In the genomic region with DNA sequence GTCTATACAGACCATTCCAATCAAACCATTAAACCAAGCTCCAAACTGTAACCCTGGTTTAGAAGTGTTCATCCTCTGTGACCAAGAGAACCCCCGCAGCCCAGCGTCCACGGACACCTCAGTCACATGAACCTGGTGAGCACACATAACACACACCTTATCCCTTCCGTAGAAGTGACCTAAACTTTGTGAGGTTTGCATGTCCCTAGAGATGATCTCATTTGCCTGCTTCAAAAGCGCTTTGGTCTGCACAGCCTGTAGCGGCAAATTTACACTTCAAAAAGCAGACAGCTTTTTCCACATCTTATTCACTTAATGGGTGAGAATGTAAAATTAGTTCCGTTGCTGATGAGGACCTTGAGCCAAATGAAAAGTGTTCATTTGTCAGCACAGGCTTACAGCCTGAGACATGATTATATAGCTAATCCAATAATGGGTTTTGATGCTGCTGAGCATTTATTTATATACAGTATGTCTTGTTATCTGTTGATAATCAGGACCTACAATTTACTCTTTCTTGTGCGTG, we compare ENCODE assay signal across 23 mouse cellular contexts.
A peak's percentile ranks its signal among the peaks of the same experiment; 100 is the strongest.
DNase-seq lines count a peak whose midpoint lies in the region; ATAC-seq lines count a peak whose summit lies in the region.
"Had no signal": no experiment of that assay in that cellular context is flagged by ENCODE, and none has a peak within 500 bp of the region (broad histone marks: within the 10 kb centered on the region; RNA-seq: fewer than 3 reads in every experiment).

No protein-coding gene starts in this region.

- no peaks in the 10 kb centered on the region for H3K27me3 ChIP-seq in midbrain, embryonic 11.5 days (ENCODE audit: control insufficient read depth, insufficient read depth, low read length)
- no peaks in the 10 kb centered on the region for H3K27me3 ChIP-seq in midbrain, embryonic 10.5 days (ENCODE audit: low read depth, poor library complexity, severe bottlenecking)
- no peaks in the 10 kb centered on the region for H3K27me3 ChIP-seq in midbrain, embryonic 14.5 days (ENCODE audit: control insufficient read depth, insufficient read depth, low read length)
- no peaks in the 10 kb centered on the region for H3K27me3 ChIP-seq in midbrain, embryonic 16.5 days (ENCODE audit: control insufficient read depth, insufficient read depth, low read depth, low read length)
- H3K27me3 ChIP-seq: embryonic facial prominence, embryonic 12.5 days; embryonic facial prominence, embryonic 15.5 days; heart, embryonic 12.5 days; heart, embryonic 15.5 days had no signal

- no peak overlapping the region for H3K4me3 ChIP-seq in midbrain, embryonic 11.5 days (ENCODE audit: low read depth, low read length)
- no peak overlapping the region for H3K4me3 ChIP-seq in midbrain, embryonic 10.5 days
- no peak overlapping the region for H3K4me3 ChIP-seq in midbrain, embryonic 14.5 days (replicated peaks; ENCODE audit: low read depth, low read length)
- H3K4me3 ChIP-seq in midbrain, embryonic 16.5 days (ENCODE audit: low read depth, low read length), result no peak overlapping the region
- H3K4me3 ChIP-seq: embryonic facial prominence, embryonic 12.5 days; embryonic facial prominence, embryonic 15.5 days; heart, embryonic 12.5 days; heart, embryonic 15.5 days had no signal

- ATAC-seq in midbrain, embryonic 11.5 days (ENCODE audit: low FRiP score), result no peak
- ATAC-seq in midbrain, embryonic 14.5 days (ENCODE audit: low FRiP score, low TSS enrichment), result 0 out of 2 replicates have a peak, but pooled peaks have one; percentile 38
- peak; percentile 69 for ATAC-seq in midbrain, embryonic 16.5 days
- ATAC-seq: CD4-positive, CD25-positive, alpha-beta regulatory T cell, adult 4 months; hindbrain, postnatal 0 days; inflammation-experienced regulatory T-cells, adult 6 months had no signal

- no peaks in the 10 kb centered on the region for H3K4me1 ChIP-seq in midbrain, embryonic 11.5 days (ENCODE audit: control insufficient read depth, insufficient read depth, low read length)
- H3K4me1 ChIP-seq in midbrain, embryonic 10.5 days, result peaks cover 1% of the 10 kb centered on the region
- no peaks in the 10 kb centered on the region for H3K4me1 ChIP-seq in midbrain, embryonic 14.5 days (ENCODE audit: control insufficient read depth, insufficient read depth, low read length)
- 0 out of 2 replicates have a peak, but pooled peaks cover 2% of the 10 kb centered on the region for H3K4me1 ChIP-seq in midbrain, embryonic 16.5 days (ENCODE audit: control insufficient read depth, insufficient read depth, low read length)
- H3K4me1 ChIP-seq: embryonic facial prominence, embryonic 12.5 days; embryonic facial prominence, embryonic 15.5 days; heart, embryonic 12.5 days; heart, embryonic 15.5 days had no signal

- H3K36me3 ChIP-seq in midbrain, embryonic 11.5 days (ENCODE audit: control insufficient read depth, insufficient read depth, low read length), result no peaks in the 10 kb centered on the region
- H3K36me3 ChIP-seq in midbrain, embryonic 10.5 days, result no peaks in the 10 kb centered on the region
- H3K36me3 ChIP-seq in midbrain, embryonic 14.5 days (ENCODE audit: control insufficient read depth, insufficient read depth, low read length), result no peaks in the 10 kb centered on the region
- H3K36me3 ChIP-seq in midbrain, embryonic 16.5 days (ENCODE audit: control insufficient read depth, insufficient read depth, low read length), result no peaks in the 10 kb centered on the region
- H3K36me3 ChIP-seq: embryonic facial prominence, embryonic 12.5 days; embryonic facial prominence, embryonic 15.5 days; heart, embryonic 12.5 days; heart, embryonic 15.5 days had no signal

- no peaks in the 10 kb centered on the region for H3K9me3 ChIP-seq in midbrain, embryonic 11.5 days (ENCODE audit: control insufficient read depth, low read length)
- H3K9me3 ChIP-seq in midbrain, embryonic 10.5 days (replicated peaks), result no peaks in the 10 kb centered on the region
- H3K9me3 ChIP-seq in midbrain, embryonic 14.5 days (ENCODE audit: control insufficient read depth, low read length), result no peaks in the 10 kb centered on the region
- no peaks in the 10 kb centered on the region for H3K9me3 ChIP-seq in midbrain, embryonic 16.5 days (replicated peaks; ENCODE audit: control insufficient read depth, low read length, poor library complexity, severe bottlenecking)
- H3K9me3 ChIP-seq: embryonic facial prominence, embryonic 12.5 days; embryonic facial prominence, embryonic 15.5 days; heart, embryonic 12.5 days; heart, embryonic 15.5 days had no signal

- no peak overlapping the region for H3K27ac ChIP-seq in midbrain, embryonic 11.5 days (ENCODE audit: low read depth, low read length)
- no peak overlapping the region for H3K27ac ChIP-seq in midbrain, embryonic 10.5 days (replicated peaks)
- H3K27ac ChIP-seq in midbrain, embryonic 14.5 days (replicated peaks; ENCODE audit: low read depth, low read length), result no peak overlapping the region
- H3K27ac ChIP-seq in midbrain, embryonic 16.5 days (ENCODE audit: low read length), result no peak overlapping the region
- H3K27ac ChIP-seq: embryonic facial prominence, embryonic 12.5 days; embryonic facial prominence, embryonic 15.5 days; heart, embryonic 15.5 days; hindbrain, embryonic 14.5 days; hindbrain, postnatal 0 days had no signal

- intact Hi-C loops in heart, postnatal 10 days (cut with DNase I), result no loop called here

- H3K9ac ChIP-seq in midbrain, embryonic 11.5 days (ENCODE audit: low read length), result no peak overlapping the region
- no peak overlapping the region for H3K9ac ChIP-seq in midbrain, embryonic 14.5 days (replicated peaks; ENCODE audit: low read length)
- no peak overlapping the region for H3K9ac ChIP-seq in midbrain, embryonic 16.5 days (ENCODE audit: low read depth, low read length)
- H3K9ac ChIP-seq: embryonic facial prominence, embryonic 12.5 days; embryonic facial prominence, embryonic 15.5 days; heart, embryonic 12.5 days; heart, embryonic 15.5 days; hindbrain, embryonic 14.5 days had no signal

- DNase-seq in midbrain, embryonic 11.5 days (ENCODE audit: low spot score, missing footprints), result peak; percentile 76
- no peak for DNase-seq in midbrain, embryonic 10.5 days (ENCODE audit: low spot score)
- DNase-seq in midbrain, embryonic 14.5 days, result peak; percentile 52
- DNase-seq in thymus, adult 18-20 months, result no peak
- no peak for DNase-seq in heart, postnatal 10 days
- DNase-seq: adrenal gland, adult 2 months; adrenal gland, postnatal 25 days; cerebellum, adult 18-20 months; cerebellum, adult 9-10 months; cerebellum, postnatal 14 days; gastrocnemius, postnatal 25 days; heart, adult 18-20 months; heart, postnatal 14 days; heart, postnatal 4 days had no signal

- no peak overlapping the region for H3K4me2 ChIP-seq in midbrain, embryonic 11.5 days
- H3K4me2 ChIP-seq in midbrain, embryonic 14.5 days (ENCODE audit: low read length), result no peak overlapping the region
- H3K4me2 ChIP-seq in midbrain, embryonic 16.5 days (ENCODE audit: low read length), result no peak overlapping the region
- H3K4me2 ChIP-seq: embryonic facial prominence, embryonic 12.5 days; embryonic facial prominence, embryonic 15.5 days; heart, embryonic 12.5 days; heart, embryonic 15.5 days; hindbrain, embryonic 14.5 days had no signal

- 92% methylated on average over 8 of the region's 8 CpGs for WGBS in midbrain, embryonic 11.5 days
- WGBS in midbrain, embryonic 10.5 days, result 97% methylated on average over 8 of the region's 8 CpGs
- 69% methylated on average over 8 of the region's 8 CpGs for WGBS in midbrain, embryonic 14.5 days
- WGBS in midbrain, embryonic 16.5 days, result 62% methylated on average over 8 of the region's 8 CpGs

Comparison
In these comparisons a context has a peak if more than half of its experiments do, and no peak if none do; other contexts are left out.
1. DNase-seq: peak in midbrain, embryonic 11.5 days (single experiment) and midbrain, embryonic 14.5 days (single experiment); none in midbrain, embryonic 10.5 days (single experiment), thymus, adult 18-20 months (0 of 2) and heart, postnatal 10 days (0 of 2).